Mouse (Mus musculus): ENCODE measurements at regions not wholly inside any gene's neighbourhood (a gene's known extent, or its start where the extent isn't known, plus 50 kb on each side); places are given as distances from the start of the nearest gene placed in this dataset.

DNA sequence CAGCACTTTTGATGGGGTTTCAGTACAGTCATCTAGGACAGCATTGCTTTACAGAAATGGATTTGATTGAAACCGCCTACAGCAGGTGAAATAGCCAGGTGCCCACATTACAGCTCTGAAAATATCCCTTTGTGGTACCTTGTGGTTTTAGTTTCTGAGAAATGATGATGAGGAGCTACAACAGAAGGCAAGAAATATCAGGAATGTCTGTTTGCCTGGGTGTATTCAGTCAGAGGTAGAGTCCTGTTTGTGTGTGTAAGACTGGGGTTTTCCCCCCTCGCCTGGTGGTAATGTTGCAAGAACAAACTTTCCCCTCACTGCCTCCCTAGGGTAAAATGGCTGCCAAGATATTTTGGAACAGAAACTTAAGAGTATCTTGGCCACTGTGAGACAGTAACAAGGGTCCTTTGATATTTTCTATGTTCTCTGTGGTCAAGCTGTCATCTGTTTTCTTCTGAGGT is 82.4 kb upstream of the Cdkn2b start:
- 46% methylated on average over 2 of the region's 2 CpGs for WGBS (ENCODE audit: insufficient replicate concordance)
- no peak overlapping the region for H3K4me2 ChIP-seq
- H3K9ac ChIP-seq, result no peak overlapping the region
- H3K4me1 ChIP-seq (replicated peaks), result no peaks in the 10 kb centered on the region
- ATAC-seq (ENCODE audit: insufficient read depth), result no peak
- no peaks in the 10 kb centered on the region for H3K27me3 ChIP-seq
- no peak overlapping the region for H3K27ac ChIP-seq (replicated peaks)
- no peak overlapping the region for H3K4me3 ChIP-seq (replicated peaks)
- H3K36me3 ChIP-seq (replicated peaks), result no peaks in the 10 kb centered on the region
- no peaks in the 10 kb centered on the region for H3K9me3 ChIP-seq (replicated peaks)

DNA sequence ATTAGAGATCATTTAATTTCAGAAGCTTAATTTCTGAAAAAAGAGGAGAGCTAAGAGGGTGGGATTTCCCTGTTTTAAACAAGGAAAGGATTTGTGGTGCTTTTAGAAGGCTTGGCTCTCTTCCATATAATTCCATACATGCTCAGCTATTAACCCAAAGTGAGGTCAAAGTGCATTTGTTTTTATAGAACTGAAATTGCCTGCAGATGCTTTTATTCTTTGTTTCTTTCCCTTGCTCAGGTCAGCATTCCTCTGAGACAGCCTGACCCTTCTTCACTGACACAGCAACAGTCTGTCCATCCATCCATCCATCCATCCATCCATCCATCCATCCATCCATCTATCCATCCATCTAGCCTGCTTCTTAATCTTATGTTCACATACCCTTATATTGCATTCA is 82.0 kb upstream of the Cdkn2b start:
- Histone ChIP-seq H3K9ac (no peak overlapping the region), H3K4me2 (no peak overlapping the region), H3K36me3 (replicated peaks) (no peaks in the 10 kb centered on the region), H3K4me3 (replicated peaks) (no peak overlapping the region), H3K4me1 (replicated peaks) (no peaks in the 10 kb centered on the region), H3K27me3 (no peaks in the 10 kb centered on the region), H3K27ac (replicated peaks) (no peak overlapping the region), H3K9me3 (replicated peaks) (no peaks in the 10 kb centered on the region)
- ATAC-seq (ENCODE audit: insufficient read depth), result no peak

DNA sequence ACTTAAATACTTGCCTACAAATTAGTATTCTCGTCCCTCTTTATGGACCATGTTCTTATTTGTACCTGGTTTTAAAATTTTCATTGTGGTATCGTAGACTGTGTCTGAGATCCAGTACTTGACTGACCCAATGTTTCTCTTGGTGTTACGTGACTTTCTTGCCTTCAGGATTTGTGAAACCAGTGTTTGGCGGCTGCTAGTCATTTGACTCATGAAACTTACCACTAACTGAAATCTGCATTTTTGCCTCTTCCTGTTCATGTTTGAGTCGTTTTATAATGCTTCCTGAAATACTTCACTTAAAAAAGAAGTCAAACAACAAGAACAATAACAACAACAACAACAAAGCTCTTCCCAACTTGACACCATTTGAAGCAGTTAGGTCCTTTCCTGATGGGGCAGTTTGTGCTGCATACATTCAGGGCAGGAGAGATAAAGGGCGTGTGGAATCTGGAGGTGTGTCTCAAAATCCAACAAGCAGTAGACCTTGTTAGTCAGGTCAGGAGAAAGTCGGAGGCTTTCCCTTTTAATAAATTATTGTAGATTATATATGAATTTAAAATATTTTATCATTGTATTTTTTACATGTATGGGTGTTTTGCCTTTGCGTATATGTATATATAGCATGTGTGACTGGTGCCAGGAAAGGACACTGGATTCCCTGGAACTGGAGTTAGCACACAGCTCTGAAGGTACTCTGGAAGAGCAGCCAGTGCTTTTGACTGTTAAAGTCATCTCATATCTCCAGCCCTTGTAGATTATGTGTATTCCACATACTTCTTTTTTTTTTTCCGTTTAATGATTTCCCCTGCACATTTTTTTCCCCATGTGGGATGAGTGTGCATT is 80.8 kb upstream of the Cdkn2b start:
- no peak overlapping the region for H3K27ac ChIP-seq (replicated peaks)
- no peak overlapping the region for H3K4me2 ChIP-seq
- no peaks in the 10 kb centered on the region for H3K9me3 ChIP-seq (replicated peaks)
- no peak overlapping the region for H3K9ac ChIP-seq
- H3K4me1 ChIP-seq (replicated peaks), result no peaks in the 10 kb centered on the region
- H3K4me3 ChIP-seq (replicated peaks), result no peak overlapping the region
- 56% methylated on average over 9 of the region's 9 CpGs for WGBS (ENCODE audit: insufficient replicate concordance)
- ATAC-seq (ENCODE audit: insufficient read depth), result no peak
- no peaks in the 10 kb centered on the region for H3K27me3 ChIP-seq
- H3K36me3 ChIP-seq (replicated peaks), result no peaks in the 10 kb centered on the region

DNA sequence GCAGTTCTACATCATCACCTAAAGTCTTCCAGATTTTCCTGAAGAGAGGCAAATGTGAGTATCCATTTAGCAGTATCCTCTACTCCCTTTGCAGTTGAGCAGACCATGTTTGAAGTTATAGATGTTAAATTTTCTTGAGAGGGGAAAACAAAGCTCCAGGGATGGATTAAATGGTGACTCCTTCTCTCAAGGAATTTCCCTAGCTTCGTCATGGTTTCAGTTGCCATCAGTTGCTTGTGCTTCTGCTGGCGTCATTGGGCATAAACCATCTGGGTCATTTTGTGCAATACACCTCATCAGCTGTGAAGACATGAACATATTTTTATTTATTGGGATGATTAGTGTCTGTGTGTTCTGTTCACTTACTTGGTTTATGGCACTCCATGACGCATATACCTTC is 72.7 kb upstream of the Cdkn2b start:
- 68% methylated on average over 3 of the region's 3 CpGs for WGBS (ENCODE audit: insufficient replicate concordance)
- no peak overlapping the region for H3K4me3 ChIP-seq (replicated peaks)
- H3K27ac ChIP-seq (replicated peaks), result no peak overlapping the region
- H3K4me2 ChIP-seq, result no peak overlapping the region
- no peaks in the 10 kb centered on the region for H3K36me3 ChIP-seq (replicated peaks)
- no peaks in the 10 kb centered on the region for H3K9me3 ChIP-seq (replicated peaks)
- no peak overlapping the region for H3K9ac ChIP-seq
- ATAC-seq (ENCODE audit: insufficient read depth), result no peak
- H3K27me3 ChIP-seq, result no peaks in the 10 kb centered on the region
- no peaks in the 10 kb centered on the region for H3K4me1 ChIP-seq (replicated peaks)

DNA sequence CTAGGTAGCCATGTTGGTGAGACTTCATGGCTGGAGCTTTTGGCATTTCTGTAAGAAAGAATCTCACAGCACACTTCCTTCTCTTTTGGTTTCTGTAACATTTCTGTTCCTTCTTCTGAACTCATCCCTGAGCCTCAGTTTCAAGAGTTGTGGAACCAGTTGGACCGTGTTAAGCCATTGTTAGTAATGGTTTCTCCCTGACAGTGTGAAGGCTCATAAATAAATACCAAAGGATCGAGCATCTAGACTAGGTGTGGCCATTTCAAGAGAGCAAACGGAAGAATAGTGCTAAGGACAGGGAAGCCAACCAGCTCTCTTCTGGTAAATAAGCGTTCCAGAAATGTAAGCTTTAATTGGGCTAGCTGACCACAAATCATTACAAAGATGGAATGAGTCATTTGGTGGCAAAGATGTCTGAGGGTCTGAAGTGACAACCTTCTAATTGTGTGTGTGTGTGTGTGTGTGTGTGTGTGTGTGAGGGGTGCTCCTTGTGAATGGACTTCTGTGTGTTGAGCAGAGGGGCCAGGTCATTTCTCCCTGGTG is 71.7 kb upstream of the Cdkn2b start:
- Histone ChIP-seq H3K27ac (replicated peaks) (no peak overlapping the region), H3K4me2 (no peak overlapping the region), H3K27me3 (no peaks in the 10 kb centered on the region), H3K4me3 (replicated peaks) (no peak overlapping the region), H3K9ac (no peak overlapping the region), H3K4me1 (replicated peaks) (no peaks in the 10 kb centered on the region), H3K36me3 (replicated peaks) (no peaks in the 10 kb centered on the region), H3K9me3 (replicated peaks) (no peaks in the 10 kb centered on the region)
- ATAC-seq (ENCODE audit: insufficient read depth), result no peak
- 58% methylated on average over 4 of the region's 4 CpGs for WGBS (ENCODE audit: insufficient replicate concordance)

DNA sequence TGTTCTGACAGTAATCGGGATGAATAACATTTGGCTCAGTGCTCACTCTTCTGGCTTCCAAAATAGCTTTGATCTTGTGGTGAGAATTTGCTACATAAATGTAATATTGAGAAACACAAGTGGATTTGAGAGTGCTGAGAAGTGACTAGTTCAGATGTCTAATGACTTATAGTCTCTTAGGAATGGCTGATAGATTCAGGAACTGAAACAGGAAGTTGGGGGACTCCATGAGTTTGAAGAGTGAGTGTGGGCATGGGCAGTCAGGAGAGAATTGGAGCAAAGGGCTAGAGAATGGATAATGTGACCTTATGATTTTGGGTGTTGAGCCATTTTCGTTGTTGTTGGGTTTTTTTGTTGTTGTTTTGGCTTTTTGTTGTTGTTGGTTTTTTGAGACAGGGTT is 70.9 kb upstream of the Cdkn2b start:
- Histone ChIP-seq H3K9me3 (replicated peaks) (no peaks in the 10 kb centered on the region), H3K27ac (replicated peaks) (no peak overlapping the region), H3K4me1 (replicated peaks) (no peaks in the 10 kb centered on the region), H3K4me3 (replicated peaks) (no peak overlapping the region), H3K9ac (no peak overlapping the region), H3K27me3 (no peaks in the 10 kb centered on the region), H3K4me2 (no peak overlapping the region), H3K36me3 (replicated peaks) (no peaks in the 10 kb centered on the region)
- no peak for ATAC-seq (ENCODE audit: insufficient read depth)
- 61% methylated on average over 2 of the region's 2 CpGs for WGBS (ENCODE audit: insufficient replicate concordance)

DNA sequence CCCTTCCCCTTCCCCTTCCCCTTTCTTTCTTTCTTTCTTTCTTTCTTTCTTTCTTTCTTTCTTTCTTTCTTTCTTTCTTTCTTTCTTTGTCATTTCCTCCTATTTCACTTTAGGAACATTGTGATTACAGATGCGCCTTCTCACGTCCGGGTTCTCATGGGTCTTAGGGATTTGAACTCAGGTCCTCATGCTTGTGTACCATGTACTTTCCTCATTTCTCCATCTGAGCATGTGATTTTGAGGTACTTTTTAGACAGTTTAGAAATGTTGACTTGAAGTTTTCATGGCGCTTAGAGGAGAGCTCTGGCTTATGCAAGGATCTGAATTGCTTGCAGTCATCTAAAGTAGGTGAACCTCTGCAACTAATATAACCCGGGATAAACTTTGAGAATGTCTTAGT is 70.2 kb upstream of the Cdkn2b start:
- no peaks in the 10 kb centered on the region for H3K4me1 ChIP-seq (replicated peaks)
- H3K36me3 ChIP-seq (replicated peaks), result no peaks in the 10 kb centered on the region
- no peak for ATAC-seq (ENCODE audit: insufficient read depth)
- H3K9ac ChIP-seq, result no peak overlapping the region
- H3K27ac ChIP-seq (replicated peaks), result no peak overlapping the region
- no peak overlapping the region for H3K4me2 ChIP-seq
- WGBS (ENCODE audit: insufficient replicate concordance), result 69% methylated on average over 5 of the region's 5 CpGs
- no peak overlapping the region for H3K4me3 ChIP-seq (replicated peaks)
- no peaks in the 10 kb centered on the region for H3K27me3 ChIP-seq
- H3K9me3 ChIP-seq (replicated peaks), result no peaks in the 10 kb centered on the region

DNA sequence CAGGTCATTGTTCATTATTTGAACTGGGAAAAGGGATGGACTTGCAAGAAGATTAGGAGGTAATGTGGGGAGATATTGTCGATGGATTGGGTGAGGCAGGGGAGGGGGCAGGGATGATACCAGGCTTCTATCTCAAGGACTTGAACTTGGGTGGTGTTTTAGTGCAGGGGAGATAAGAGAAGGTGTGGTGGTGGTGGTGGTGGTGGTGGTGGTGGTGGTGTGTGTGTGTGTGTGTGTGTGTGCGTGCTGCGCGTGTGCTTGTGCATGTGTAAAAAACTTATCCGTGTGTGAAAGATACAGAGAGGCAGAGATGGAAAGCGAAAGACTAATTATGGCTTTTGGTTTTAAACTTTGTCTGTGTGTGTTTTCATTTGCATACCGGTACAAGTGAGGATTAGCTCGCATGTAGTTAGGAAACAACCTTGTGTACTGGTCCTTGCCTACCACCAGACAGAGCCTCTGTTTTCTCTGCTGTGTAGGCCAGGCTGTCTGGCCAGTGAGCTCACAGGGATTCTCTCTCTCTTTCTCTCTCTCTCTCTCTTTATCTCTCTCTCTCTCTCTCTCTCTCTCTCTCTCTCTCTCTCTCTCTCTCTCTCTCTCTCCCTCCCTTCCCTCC is 69.6 kb upstream of the Cdkn2b start:
- 67% methylated on average over 8 of the region's 8 CpGs for WGBS (ENCODE audit: insufficient replicate concordance)

DNA sequence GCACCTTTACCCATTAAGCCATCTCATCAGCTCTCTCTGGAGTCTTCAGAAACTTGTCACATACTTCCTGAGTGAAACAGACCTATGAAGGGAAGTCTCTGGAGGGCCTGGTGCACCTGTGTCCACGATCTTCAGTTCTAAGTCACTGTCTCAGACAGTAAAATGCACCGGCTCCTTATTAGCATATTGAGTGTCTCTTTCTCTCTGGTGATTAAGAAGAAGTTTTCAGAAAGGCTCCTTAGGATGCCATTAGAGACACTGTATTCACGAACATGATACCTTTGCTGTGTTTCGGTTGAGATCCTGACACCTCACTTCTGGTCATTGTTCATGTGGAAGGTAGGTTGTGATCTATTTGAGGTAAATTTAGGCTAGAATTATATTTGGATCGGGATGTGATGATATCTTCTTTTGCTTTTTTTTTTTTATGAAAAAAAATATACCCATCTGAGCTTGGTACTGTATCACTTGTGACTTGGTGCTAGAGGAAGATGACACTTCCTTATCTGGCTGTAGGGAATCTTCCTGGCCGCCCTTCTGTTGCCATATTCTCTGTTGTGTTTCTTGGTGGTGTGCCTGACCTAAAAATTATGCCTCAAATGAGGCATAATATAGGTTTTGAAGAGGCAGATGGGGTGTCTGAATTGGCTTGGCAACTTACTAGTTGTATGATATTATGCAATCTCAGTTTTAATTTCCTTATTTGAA is 68.9 kb upstream of the Cdkn2b start:
- WGBS (ENCODE audit: insufficient replicate concordance), result 60% methylated on average over 6 of the region's 6 CpGs

More for the DNA sequence above, 69.6 kb upstream of the Cdkn2b start:
- Histone ChIP-seq H3K4me2 (no peak overlapping the region), H3K27ac (replicated peaks) (no peak overlapping the region), H3K4me1 (replicated peaks) (no peaks in the 10 kb centered on the region), H3K9me3 (replicated peaks) (no peaks in the 10 kb centered on the region), H3K9ac (no peak overlapping the region), H3K4me3 (replicated peaks) (no peak overlapping the region), H3K36me3 (replicated peaks) (no peaks in the 10 kb centered on the region), H3K27me3 (no peaks in the 10 kb centered on the region)
- ATAC-seq (ENCODE audit: insufficient read depth), result no peak

DNA sequence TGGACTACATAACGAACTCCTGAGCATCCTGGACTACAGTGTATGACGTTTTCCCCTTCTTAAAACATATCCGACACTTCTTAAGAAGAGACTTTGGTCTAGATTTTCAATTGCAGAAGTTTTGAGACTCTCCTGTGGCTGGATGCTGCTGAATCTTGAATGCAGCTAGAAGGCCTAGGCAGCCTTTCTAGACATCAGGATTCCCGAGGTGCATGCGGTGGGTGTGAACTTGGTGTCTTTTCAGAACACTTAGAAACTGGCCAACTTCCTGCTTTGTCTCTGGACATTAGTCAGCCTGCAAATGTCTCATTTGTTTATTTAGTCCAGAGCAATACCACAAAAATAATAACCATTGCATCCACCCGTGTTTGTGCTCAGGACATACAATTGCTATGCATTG is 61.8 kb upstream of the Cdkn2b start:
- 51% methylated on average over 6 of the region's 6 CpGs for WGBS (ENCODE audit: insufficient replicate concordance)
- no peak for ATAC-seq (ENCODE audit: insufficient read depth)
- no peaks in the 10 kb centered on the region for H3K4me1 ChIP-seq (replicated peaks)

More for the DNA sequence above, 68.9 kb upstream of the Cdkn2b start:
- no peak overlapping the region for H3K4me3 ChIP-seq (replicated peaks)
- no peak for ATAC-seq (ENCODE audit: insufficient read depth)
- no peak overlapping the region for H3K9ac ChIP-seq
- H3K4me2 ChIP-seq, result no peak overlapping the region
- no peaks in the 10 kb centered on the region for H3K27me3 ChIP-seq
- H3K9me3 ChIP-seq (replicated peaks), result no peaks in the 10 kb centered on the region
- H3K36me3 ChIP-seq (replicated peaks), result no peaks in the 10 kb centered on the region
- H3K4me1 ChIP-seq (replicated peaks), result no peaks in the 10 kb centered on the region
- no peak overlapping the region for H3K27ac ChIP-seq (replicated peaks)

DNA sequence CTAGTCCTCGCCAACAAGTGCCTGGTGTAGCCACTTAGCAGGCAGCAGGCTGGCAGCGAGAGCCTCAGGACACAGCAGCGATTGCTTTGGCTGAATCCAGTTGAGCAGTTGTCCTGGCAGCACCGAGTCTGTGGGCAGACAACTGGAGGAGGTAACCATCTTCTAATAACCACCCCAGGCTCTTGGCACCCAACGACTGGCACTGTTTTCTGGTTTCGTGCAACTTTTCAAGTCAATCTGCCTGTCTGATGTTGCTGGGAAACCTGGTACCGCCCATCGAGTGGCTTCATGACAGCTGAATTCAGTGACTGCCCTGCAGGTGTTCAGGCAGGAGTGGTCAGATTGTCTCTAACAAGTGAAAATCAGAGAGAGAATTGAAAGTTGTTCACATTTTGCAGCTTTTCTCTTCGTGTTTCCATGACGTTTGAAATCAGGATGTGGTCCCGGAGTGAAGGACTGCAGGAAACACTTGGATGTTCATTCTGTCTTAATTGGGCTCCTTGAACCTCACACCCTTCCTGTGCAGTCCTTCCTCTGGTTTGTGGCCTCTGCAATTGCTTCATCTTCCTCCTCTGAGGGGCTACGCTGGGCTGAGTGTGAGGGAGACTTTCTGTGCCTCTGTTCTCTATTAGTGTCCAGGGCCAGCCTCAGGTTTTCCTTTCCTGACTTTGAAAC is 58.1 kb upstream of the Cdkn2b start:
- H3K27ac ChIP-seq (replicated peaks), result no peak overlapping the region
- no peak overlapping the region for H3K4me2 ChIP-seq
- ATAC-seq (ENCODE audit: insufficient read depth), result no peak
- H3K9me3 ChIP-seq (replicated peaks), result no peaks in the 10 kb centered on the region
- no peak overlapping the region for H3K4me3 ChIP-seq (replicated peaks)
- 37% methylated on average over 12 of the region's 12 CpGs for WGBS (ENCODE audit: insufficient replicate concordance)
- H3K9ac ChIP-seq, result no peak overlapping the region
- no peaks in the 10 kb centered on the region for H3K4me1 ChIP-seq (replicated peaks)
- no peaks in the 10 kb centered on the region for H3K36me3 ChIP-seq (replicated peaks)
- H3K27me3 ChIP-seq, result peaks cover 3% of the 10 kb centered on the region; the same call in 1 of the 2 replicates

More for the DNA sequence above, 61.8 kb upstream of the Cdkn2b start:
- H3K9me3 ChIP-seq (replicated peaks), result no peaks in the 10 kb centered on the region
- no peak overlapping the region for H3K4me2 ChIP-seq
- H3K4me3 ChIP-seq (replicated peaks), result no peak overlapping the region
- no peaks in the 10 kb centered on the region for H3K36me3 ChIP-seq (replicated peaks)
- H3K9ac ChIP-seq, result no peak overlapping the region
- no peak overlapping the region for H3K27ac ChIP-seq (replicated peaks)
- no peaks in the 10 kb centered on the region for H3K27me3 ChIP-seq
